Mouse (Mus musculus) heart, embryonic 12.5 days (tissue): ENCODE measurements around the gene Fry. TPM values are rescaled to one million over a fixed set of nuclear protein-coding genes. Genes with fewer than 3 reads are reported as not detected.
A peak's percentile ranks its signal among the peaks of the same experiment; 100 is the strongest.

Source experiments
- ATAC-seq: fragments of 200-750 bp; cut with Nextera tagmentation; 2 replicates; pipeline ENCODE4 v1.8.0; 2017; ENCODE audit warnings: moderate TSS enrichment, moderate library complexity; ENCODE audit not compliant: insufficient number of reproducible peaks, low FRiP score
- H3K27ac ChIP-seq: fragments of 300-500 bp; sonication (generic); 2 replicates; pipeline ENCODE4 v1.5.1; 2016; ENCODE audit warnings: mild to moderate bottlenecking, moderate library complexity; ENCODE audit not compliant: poor library complexity, severe bottlenecking
- H3K27me3 ChIP-seq: fragments of 300-500 bp; sonication (generic); replicated peaks from 2 replicates; pipeline ENCODE4 v1.6.1; 2016; ENCODE audit warnings: mild to moderate bottlenecking, moderate library complexity
- H3K36me3 ChIP-seq: fragments of 300-500 bp; sonication (generic); 2 replicates; pipeline ENCODE4 v1.6.1; 2016; ENCODE audit warnings: mild to moderate bottlenecking, moderate library complexity
- H3K4me1 ChIP-seq: fragments of 300-500 bp; sonication (generic); replicated peaks from 2 replicates; pipeline ENCODE4 v1.6.1; 2016; ENCODE audit warnings: mild to moderate bottlenecking
- H3K4me2 ChIP-seq: fragments of 300-500 bp; sonication (generic); 2 replicates; pipeline ENCODE4 v1.6.1; 2016; ENCODE audit warnings: mild to moderate bottlenecking, moderate library complexity
- H3K4me3 ChIP-seq: fragments of 300-500 bp; sonication (generic); 2 replicates; pipeline ENCODE4 v1.5.1; 2016; ENCODE audit warnings: mild to moderate bottlenecking
- H3K9ac ChIP-seq: fragments of 300-500 bp; sonication (generic); 2 replicates; pipeline ENCODE4 v1.6.1; 2016; ENCODE audit warnings: mild to moderate bottlenecking, moderate library complexity
- H3K9me3 ChIP-seq: fragments of 300-500 bp; sonication (generic); replicated peaks from 2 replicates; pipeline ENCODE4 v1.6.1; 2016; ENCODE audit warnings: mild to moderate bottlenecking, moderate library complexity
- WGBS: fragments of 180-500 bp; shearing (Covaris S2); methylation state at CpG from one replicate; pipeline ENCODE4 v1.1.7; 2016; 5-methylcytosine and 5-hydroxymethylcytosine counted together
- polyA plus RNA-seq: library from polyadenylated mRNA; unstranded; fragments of >200 nt; fragmentation: Nextera tagmentation; extraction: Ambion mirVana; gene quantifications from 2 replicates; pipeline ENCODE4 v1.2.1, GENCODE M21; 2016

Fry gene
- polyA plus RNA-seq, 1 experiment from 2014 or later: 30.6 TPM

DNA sequence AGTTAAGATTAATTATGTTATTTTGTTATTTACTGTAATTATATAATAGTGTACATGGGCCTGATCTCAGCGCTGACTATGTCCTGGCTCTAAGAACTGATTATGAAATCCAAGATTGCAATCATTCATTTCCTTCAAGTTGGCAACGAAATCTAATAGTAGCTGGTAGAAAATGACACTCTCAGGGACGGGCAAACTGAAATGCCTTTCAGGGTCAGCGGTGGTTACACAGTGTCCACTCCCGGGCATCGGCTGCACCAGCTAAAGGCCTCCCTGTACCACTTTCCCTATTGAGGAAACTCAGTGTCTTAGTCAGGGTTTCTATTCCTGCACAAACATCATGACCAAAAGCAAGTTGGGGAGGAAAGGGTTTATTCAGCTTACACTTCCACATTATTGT is 243.8 kb downstream of the Fry start:
- H3K36me3 ChIP-seq: peaks cover 89% of the 10 kb centered on the region

DNA sequence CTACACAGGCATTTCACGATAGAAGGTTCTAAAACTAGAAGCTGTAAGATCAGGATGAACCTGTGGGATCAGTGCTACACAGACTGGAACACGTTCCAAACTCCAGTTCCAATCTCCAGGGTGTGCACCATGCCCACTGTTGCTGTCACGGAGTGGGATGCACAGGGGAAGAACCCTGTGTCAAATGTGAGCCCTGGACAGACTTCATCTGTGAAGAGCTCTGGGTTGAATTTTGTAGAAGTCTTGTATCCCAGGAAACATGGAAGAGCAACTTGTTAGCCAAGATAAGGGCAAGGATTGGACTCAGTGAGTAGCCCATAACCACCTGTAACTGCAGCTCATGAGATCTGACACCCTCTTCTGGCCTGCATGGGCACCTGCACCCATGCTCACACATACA is 246.2 kb downstream of the Fry start:
- H3K27me3 ChIP-seq: no peaks in the 10 kb centered on the region
- 81% methylated on average over 3 of the region's 3 CpGs for whole genome bisulfite sequencing
- H3K36me3 ChIP-seq: peaks cover 75% of the 10 kb centered on the region

More for the DNA sequence above, 243.8 kb downstream of the Fry start:
- WGBS: 87% methylated on average over 6 of the region's 6 CpGs
- Histone ChIP-seq H3K9me3 (peaks cover 12% of the 10 kb centered on the region), H3K27ac (no peak overlapping the region), H3K4me3 (no peak overlapping the region), H3K27me3 (no peaks in the 10 kb centered on the region), H3K9ac (no peak overlapping the region), H3K4me1 (no peaks in the 10 kb centered on the region), H3K4me2 (no peak overlapping the region)
- no peak for ATAC-seq

DNA sequence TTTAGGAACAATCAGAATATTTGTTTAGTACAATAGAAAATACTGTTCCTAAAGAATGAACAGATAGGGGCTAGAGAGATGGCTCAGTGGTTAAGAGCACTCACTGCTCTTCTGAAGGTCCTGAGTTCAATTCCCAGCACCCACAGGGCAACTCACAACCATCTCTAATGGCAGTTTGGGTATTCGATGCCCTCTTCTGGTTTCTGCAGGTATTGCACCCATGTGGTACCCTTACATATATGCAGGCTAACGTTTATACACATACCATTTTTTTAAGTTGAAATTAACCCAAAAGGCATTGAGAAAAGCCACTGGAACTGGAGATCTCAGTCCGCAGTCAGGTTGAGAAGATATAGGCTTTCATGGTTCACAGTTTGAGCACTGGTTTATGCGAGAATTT is 248.6 kb downstream of the Fry start:
- H3K9ac ChIP-seq: no peak overlapping the region
- H3K4me2 ChIP-seq: no peak overlapping the region
- ATAC-seq: no peak
- WGBS: 84% methylated on average over 4 of the region's 4 CpGs
- H3K4me1 ChIP-seq: peaks cover 16% of the 10 kb centered on the region
- H3K27ac ChIP-seq: no peak overlapping the region
- H3K4me3 ChIP-seq: no peak overlapping the region
- no peaks in the 10 kb centered on the region for H3K27me3 ChIP-seq
- H3K36me3 ChIP-seq: peaks cover 58% of the 10 kb centered on the region
- peaks cover 12% of the 10 kb centered on the region for H3K9me3 ChIP-seq

More for the DNA sequence above, 246.2 kb downstream of the Fry start:
- ATAC-seq: no peak
- H3K4me2 ChIP-seq: no peak overlapping the region
- H3K9ac ChIP-seq: no peak overlapping the region
- peaks cover 5% of the 10 kb centered on the region for H3K4me1 ChIP-seq
- H3K9me3 ChIP-seq: peaks cover 12% of the 10 kb centered on the region
- no peak overlapping the region for H3K27ac ChIP-seq
- H3K4me3 ChIP-seq: no peak overlapping the region

DNA sequence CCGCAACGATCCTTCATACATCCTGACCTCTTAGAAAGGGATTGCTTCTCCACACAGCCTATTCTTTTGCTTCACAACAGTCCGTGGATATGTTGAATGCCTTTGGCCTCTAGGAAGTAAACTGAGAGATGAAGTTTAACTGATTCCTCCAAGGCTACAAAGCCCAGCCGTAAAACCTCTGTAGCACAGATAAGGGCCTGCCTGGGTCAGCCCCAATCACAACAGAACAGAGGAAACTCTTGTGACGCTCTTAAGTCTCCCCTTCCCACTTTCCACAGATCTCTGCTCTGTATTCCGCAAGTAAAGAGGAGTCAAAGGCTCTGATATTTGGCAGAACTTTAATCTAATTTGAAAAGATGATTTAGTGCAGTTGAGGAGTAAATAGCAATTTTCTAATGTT is 251.8 kb downstream of the Fry start:
- Histone ChIP-seq H3K4me2 (no peak overlapping the region; the same call in 1 of the 2 replicates), H3K9ac (no peak overlapping the region), H3K4me1 (peaks cover 30% of the 10 kb centered on the region), H3K27ac (peak overlapping the region; percentile 45), H3K9me3 (peaks cover 9% of the 10 kb centered on the region), H3K36me3 (peaks cover 63% of the 10 kb centered on the region), H3K4me3 (no peak overlapping the region), H3K27me3 (no peaks in the 10 kb centered on the region)
- 26% methylated on average over 6 of the region's 6 CpGs for WGBS
- ATAC-seq: peak; percentile 72; the same call in 1 of the 2 replicates

DNA sequence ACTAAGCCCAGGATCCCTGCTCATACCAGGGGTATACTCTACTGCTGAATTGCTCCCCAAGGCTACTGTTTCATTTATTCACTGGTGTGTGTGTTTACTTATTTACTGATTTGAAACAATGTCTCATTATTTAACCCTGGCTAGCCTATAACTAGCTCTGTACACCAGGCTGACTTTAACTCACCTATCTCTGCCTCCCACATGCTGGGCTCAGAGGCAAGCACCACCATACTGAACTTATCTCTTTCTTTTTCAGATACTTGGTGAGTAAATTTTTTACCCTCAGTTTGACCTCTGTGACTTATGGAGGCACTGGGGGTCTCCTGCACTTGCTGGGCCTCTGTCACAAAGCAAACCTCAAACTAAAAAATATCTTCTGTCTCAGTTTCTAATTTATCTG is 252.4 kb downstream of the Fry start:
- Histone ChIP-seq H3K27ac (peak overlapping the region; percentile 41), H3K4me3 (no peak overlapping the region), H3K9ac (no peak overlapping the region), H3K36me3 (peaks cover 62% of the 10 kb centered on the region), H3K4me1 (peaks cover 30% of the 10 kb centered on the region), H3K4me2 (no peak overlapping the region), H3K27me3 (no peaks in the 10 kb centered on the region), H3K9me3 (peaks cover 9% of the 10 kb centered on the region)
- ATAC-seq: no peak

DNA sequence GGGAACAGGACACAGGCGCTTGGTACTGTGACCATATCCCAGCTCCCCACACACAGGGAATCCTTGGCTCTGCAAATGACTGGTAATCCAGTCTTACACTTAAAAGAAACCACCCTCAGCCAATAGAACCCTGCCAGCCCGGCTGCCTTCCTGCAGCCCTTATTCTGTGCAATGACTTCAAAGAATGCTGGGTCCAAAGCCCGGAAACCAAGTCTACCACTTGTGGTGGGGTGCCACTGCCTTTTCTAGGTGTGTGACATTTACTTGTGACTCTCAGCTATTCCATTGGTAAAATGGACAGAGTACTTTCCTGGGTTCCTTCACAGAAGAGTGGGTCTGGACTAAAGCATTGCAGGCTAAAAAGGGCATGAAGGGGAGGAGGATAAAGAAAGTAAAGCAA is 254.5 kb downstream of the Fry start:
- Histone ChIP-seq H3K9me3 (no peaks in the 10 kb centered on the region), H3K4me1 (peaks cover 30% of the 10 kb centered on the region), H3K27me3 (no peaks in the 10 kb centered on the region), H3K4me3 (no peak overlapping the region), H3K4me2 (no peak overlapping the region), H3K27ac (no peak overlapping the region; the same call in 1 of the 2 replicates), H3K9ac (no peak overlapping the region), H3K36me3 (peaks cover 49% of the 10 kb centered on the region)
- ATAC-seq: no peak
- WGBS: 78% methylated on average over 3 of the region's 3 CpGs

DNA sequence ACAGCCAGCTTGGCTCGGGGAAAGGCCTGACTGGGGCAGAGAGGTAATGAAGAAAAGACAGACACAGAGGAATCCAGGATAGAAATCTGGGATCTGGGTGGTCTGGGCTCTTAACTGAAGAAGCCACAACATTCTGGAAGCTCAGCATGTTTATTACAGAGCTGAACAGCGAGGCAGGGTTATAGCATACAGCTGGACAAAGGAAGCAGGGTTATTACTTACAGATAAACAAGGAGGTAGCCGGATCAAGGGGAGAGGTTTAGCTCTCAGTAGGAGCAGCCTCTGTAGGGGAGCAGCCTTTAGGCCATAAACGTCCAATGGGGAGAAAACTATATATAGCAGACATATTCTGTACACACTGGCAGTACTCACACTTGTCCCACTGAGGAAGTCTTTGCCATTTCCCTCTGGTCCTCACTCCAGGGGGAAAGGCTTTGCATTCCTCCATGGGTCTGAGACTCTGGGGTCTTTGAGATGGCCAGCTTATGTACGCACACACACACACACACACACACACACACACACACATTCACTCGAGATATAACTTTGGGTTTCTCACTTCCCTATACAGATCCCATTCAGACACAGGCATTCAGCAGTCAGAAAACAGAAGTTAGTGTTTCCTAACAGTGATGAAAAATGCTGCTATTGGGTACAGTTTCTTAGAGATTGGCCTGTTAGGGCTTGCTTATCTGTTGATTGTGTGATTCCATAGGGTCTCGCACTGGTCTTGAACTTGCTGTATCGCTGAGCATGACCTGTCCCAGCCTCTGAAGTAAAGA is 256.5 kb downstream of the Fry start:
- 76% methylated on average over 8 of the region's 8 CpGs for WGBS

DNA sequence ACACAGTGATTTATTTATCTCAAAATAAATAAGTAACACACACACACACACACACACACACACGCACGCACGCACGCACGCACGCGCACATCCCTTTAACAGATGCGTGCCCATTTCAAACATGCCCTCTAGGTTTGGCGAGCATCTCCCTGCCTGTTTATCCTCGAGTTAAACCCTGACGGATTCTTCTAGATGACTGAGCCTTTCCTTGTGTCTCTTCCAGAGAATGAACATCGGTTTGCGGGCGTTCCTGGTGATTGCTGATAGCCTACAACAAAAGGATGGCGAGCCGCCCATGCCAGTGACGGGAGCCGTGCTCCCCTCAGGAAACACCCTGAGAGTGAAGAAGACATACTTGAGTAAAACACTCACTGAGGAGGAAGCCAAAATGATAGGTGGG is 260.1 kb downstream of the Fry start:
- Histone ChIP-seq H3K9me3 (no peaks in the 10 kb centered on the region), H3K36me3 (peaks cover 74% of the 10 kb centered on the region), H3K4me1 (peaks cover 3% of the 10 kb centered on the region; the same call in 1 of the 2 replicates), H3K4me2 (no peak overlapping the region), H3K27me3 (no peaks in the 10 kb centered on the region), H3K27ac (no peak overlapping the region), H3K4me3 (no peak overlapping the region), H3K9ac (no peak overlapping the region)
- no peak for ATAC-seq
- 80% methylated on average over 18 of the region's 18 CpGs for WGBS

More for the DNA sequence above, 256.5 kb downstream of the Fry start:
- no peaks in the 10 kb centered on the region for H3K27me3 ChIP-seq
- peaks cover 23% of the 10 kb centered on the region for H3K4me1 ChIP-seq
- no peak overlapping the region for H3K4me3 ChIP-seq
- no peak overlapping the region for H3K9ac ChIP-seq
- peaks cover 57% of the 10 kb centered on the region for H3K36me3 ChIP-seq
- H3K9me3 ChIP-seq: no peaks in the 10 kb centered on the region
- H3K4me2 ChIP-seq: no peak overlapping the region
- no peak overlapping the region for H3K27ac ChIP-seq
- no peak for ATAC-seq

DNA sequence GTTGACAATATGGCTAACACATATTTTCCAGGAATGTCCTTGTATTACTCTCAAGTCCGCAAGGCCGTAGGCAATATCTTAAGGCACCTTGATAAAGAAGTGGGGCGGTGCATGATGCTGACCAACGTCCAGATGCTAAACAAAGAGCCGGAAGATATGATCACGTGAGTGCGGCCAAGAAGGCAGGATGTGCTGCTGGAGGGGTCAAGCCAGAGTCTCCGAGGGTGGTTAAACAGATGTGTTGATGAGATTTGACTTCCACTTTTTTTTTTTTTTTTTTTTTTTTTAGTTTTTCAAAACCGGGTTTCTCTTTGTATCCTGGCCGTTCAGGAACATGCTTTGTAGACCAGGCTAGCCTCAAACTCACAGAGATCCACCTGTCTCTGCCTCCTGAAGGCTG is 262.3 kb downstream of the Fry start:
- Histone ChIP-seq H3K36me3 (peaks cover 68% of the 10 kb centered on the region), H3K9me3 (no peaks in the 10 kb centered on the region), H3K27me3 (no peaks in the 10 kb centered on the region), H3K4me2 (no peak overlapping the region), H3K9ac (no peak overlapping the region), H3K4me3 (no peak overlapping the region), H3K4me1 (peaks cover 20% of the 10 kb centered on the region), H3K27ac (no peak overlapping the region)
- ATAC-seq: no peak
- WGBS: 82% methylated on average over 10 of the region's 10 CpGs

DNA sequence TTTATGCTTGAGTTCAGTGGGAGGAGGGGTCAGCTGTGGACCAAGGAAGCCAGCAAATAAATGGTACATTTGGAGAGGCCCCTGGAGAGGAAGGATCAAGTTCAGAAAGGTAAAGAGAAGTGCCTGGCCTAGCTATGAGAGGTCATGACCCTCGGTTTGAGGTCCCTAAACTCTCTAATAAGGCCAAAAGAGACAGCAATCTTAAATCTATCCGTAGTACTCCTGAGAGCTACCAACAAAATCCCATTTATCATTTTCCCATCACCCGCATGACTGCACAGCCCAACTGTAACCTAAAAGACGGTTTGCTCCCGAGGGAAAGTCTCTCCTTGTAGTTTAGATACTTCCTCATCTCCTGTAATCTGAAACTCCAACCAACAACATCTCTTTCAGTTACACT is 264.0 kb downstream of the Fry start:
- peaks cover 23% of the 10 kb centered on the region for H3K4me1 ChIP-seq
- no peaks in the 10 kb centered on the region for H3K9me3 ChIP-seq
- peaks cover 81% of the 10 kb centered on the region for H3K36me3 ChIP-seq
- no peak overlapping the region for H3K4me2 ChIP-seq
- H3K4me3 ChIP-seq: no peak overlapping the region
- ATAC-seq: no peak
- no peak overlapping the region for H3K27ac ChIP-seq
- H3K9ac ChIP-seq: no peak overlapping the region
- no peaks in the 10 kb centered on the region for H3K27me3 ChIP-seq
- WGBS: 79% methylated on average over 5 of the region's 5 CpGs

DNA sequence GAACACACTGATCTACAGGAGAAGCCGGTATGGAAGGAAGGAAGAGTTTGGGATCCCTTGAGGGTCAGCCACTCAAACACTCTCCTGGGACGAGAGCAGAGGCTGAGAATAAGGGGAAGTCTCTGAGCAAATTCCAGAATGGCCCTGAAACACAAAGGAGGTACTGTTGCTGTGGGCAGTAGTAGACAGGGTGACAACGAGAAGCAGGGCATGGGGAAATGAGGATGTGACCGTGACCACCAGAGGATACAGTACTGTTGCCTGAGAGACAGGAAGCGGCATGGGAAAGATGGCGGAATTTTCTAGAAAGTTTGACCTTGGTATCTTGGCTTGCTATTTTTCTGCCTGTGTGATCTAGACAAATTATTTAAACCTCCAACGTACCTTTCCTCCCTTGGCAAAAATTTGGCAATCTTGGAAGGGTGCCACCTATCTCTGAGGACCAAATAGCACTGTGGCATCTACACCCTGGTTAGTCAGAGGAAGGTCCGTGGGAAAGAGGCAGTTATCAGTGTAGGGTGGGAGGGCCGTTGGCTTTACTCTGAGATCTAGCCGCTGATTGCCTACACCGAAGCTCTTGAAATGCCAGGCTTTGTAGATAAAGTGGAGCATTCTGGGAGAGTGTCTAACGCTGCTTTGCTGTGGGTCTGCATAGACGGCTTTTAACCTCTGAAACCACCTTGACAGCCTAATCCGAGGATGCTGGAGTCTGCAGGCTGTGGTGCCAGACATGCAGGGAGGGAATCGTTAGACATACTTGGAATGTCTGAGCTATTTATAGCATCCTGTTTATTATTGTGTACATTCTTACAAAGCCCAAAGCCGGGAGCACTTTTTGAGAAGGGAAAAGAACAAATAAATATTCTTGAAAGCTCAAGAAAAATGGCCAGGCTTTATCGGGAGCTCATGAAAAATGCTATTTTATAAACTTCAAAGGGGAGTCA is 266.1 kb downstream of the Fry start:
- 0 out of 2 replicates have a peak, but pooled peaks have one; percentile 31 for ATAC-seq
- Histone ChIP-seq H3K27me3 (no peaks in the 10 kb centered on the region), H3K36me3 (peaks cover 78% of the 10 kb centered on the region), H3K9ac (no peak overlapping the region), H3K27ac (peak overlapping the region; percentile 81), H3K4me2 (0 out of 2 replicates have a peak overlapping the region, but pooled peaks have one; percentile 16), H3K4me1 (peaks cover 26% of the 10 kb centered on the region), H3K9me3 (no peaks in the 10 kb centered on the region), H3K4me3 (no peak overlapping the region)
- WGBS: 32% methylated on average over 17 of the region's 17 CpGs
